Mouse (Mus musculus): ENCODE results near the gene Tpcn2. TPM values are rescaled to one million over a fixed set of nuclear protein-coding genes. Genes with fewer than 3 reads are reported as not detected.

The Tpcn2 gene
- polyA plus RNA-seq, 1 experiment: 23.1 TPM

GRCm38 (mm10) chr7:145154066-145154465, 129.7 kb downstream of the Tpcn2 start:
- DNase-seq (ENCODE audit: low read depth): no peak

GRCm38 (mm10) chr7:145151845-145152244, 132.0 kb downstream of the Tpcn2 start:
- no peak for DNase-seq (ENCODE audit: low read depth)

GRCm38 (mm10) chr7:145148902-145149301, 134.9 kb downstream of the Tpcn2 start:
- DNase-seq (ENCODE audit: low read depth): no peak

- DNase-seq (ENCODE audit: low read depth): no peak
Measured at GRCm38 (mm10) chr7:145147973-145148698, 135.7 kb downstream of the Tpcn2 start.

GRCm38 (mm10) chr7:145146252-145146930, 137.4 kb downstream of the Tpcn2 start:
- no peak for DNase-seq (ENCODE audit: low read depth)

GRCm38 (mm10) chr7:145143502-145144070, 140.2 kb downstream of the Tpcn2 start:
- DNase-seq (ENCODE audit: low read depth): no peak

GRCm38 (mm10) chr7:145140656-145141055, 143.2 kb downstream of the Tpcn2 start:
- no peak for DNase-seq (ENCODE audit: low read depth)

GRCm38 (mm10) chr7:145139576-145139975, 144.2 kb downstream of the Tpcn2 start:
- DNase-seq (ENCODE audit: low read depth): no peak

GRCm38 (mm10) chr7:145139100-145139499, 144.7 kb downstream of the Tpcn2 start:
- no peak for DNase-seq (ENCODE audit: low read depth)

GRCm38 (mm10) chr7:145137871-145138270, 145.9 kb downstream of the Tpcn2 start:
- no peak for DNase-seq (ENCODE audit: low read depth)

- DNase-seq (ENCODE audit: low read depth): no peak
Measured at GRCm38 (mm10) chr7:145136831-145137230, 147.0 kb downstream of the Tpcn2 start.

Other genes with a start within 250 kb of the Tpcn2 start
- 0.38 and 0.72 TPM in 2 replicates for gene 1810010D01Rik, start 75.9 kb downstream of the Tpcn2 start, polyA plus RNA-seq (2012; rRNA removed)
- gene Mrgprf, start 16.8 kb upstream of the Tpcn2 start, polyA plus RNA-seq (2012; rRNA removed): 15.5 and 24.3 TPM in 2 replicates
- gene Mrgprd, start 30.8 kb upstream of the Tpcn2 start, polyA plus RNA-seq (2012; rRNA removed): not detected in 2 replicates